Mouse (Mus musculus): ENCODE measurements around the gene Deup1. TPM values are rescaled to one million over a fixed set of nuclear protein-coding genes. Genes with fewer than 3 reads are reported as not detected.

The Deup1 gene
- polyA plus RNA-seq, 1 experiment from 2014 or later = 0.08 TPM

DNA sequence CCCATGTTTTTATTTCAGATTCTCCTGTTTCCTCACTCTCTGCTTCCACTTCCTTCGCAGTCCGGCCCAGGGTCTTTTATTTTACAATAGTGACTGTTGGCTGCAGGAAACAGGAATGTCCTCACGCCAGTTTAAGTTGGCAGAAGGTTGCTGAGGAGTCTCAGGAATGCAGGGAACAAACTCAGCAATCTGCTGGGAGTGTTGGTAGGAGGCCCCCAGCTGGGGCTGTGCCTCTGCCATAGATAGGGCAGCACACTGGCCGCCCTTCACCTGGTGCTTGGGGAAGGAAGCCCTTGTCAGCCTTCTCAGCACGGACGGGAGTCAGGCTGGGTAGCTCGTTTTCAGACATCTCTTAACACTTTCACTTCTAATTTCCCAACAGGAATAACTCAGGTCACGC is 102.5 kb downstream of the Deup1 start:
- no peak overlapping the region for H3K4me3 ChIP-seq (ENCODE audit: low read depth, low read length)
- H3K9me3 ChIP-seq (ENCODE audit: control insufficient read depth) = no peaks in the 10 kb centered on the region
- H3K9ac ChIP-seq (ENCODE audit: low read depth, low read length) = no peak overlapping the region
- TF ChIP-seq CTCF (IDR thresholded peaks at IDR 0.05; ENCODE audit: low read depth) = no peak
- H3K36me3 ChIP-seq (ENCODE audit: control insufficient read depth, insufficient read depth) = no peaks in the 10 kb centered on the region
- WGBS = 35% methylated on average over 8 of the region's 8 CpGs
- no peak for ATAC-seq
- no peak overlapping the region for H3K27ac ChIP-seq (ENCODE audit: low read depth, low read length)
- no peaks in the 10 kb centered on the region for H3K27me3 ChIP-seq (replicated peaks; ENCODE audit: control insufficient read depth, insufficient read depth, low read length)
- no peak overlapping the region; the same call in 1 of the 2 replicates for H3K4me2 ChIP-seq (replicated peaks; ENCODE audit: low read depth)
- H3K4me1 ChIP-seq (replicated peaks; ENCODE audit: control insufficient read depth, insufficient read depth, low read length) = peaks cover 16% of the 10 kb centered on the region

DNA sequence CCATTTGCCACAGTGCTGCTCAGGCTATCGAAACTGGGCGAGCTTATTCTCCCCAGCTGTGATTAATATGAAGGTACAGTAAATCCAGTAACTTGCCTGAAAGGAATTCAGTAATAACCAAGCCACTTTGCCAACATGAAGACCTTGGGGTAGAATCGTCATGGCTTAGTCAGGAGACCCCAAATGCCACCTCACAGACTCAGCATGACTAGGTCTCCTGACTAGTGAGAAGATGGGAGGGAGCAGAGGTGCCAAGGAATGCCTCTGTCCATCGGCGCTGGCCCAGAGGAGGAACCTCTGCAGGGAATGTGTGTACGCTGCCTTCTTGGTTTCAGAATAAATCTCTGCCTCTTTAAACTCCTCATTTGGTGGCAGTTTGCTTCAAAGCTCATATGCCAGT is 104.1 kb downstream of the Deup1 start:
- 84% methylated on average over 6 of the region's 6 CpGs for WGBS

DNA sequence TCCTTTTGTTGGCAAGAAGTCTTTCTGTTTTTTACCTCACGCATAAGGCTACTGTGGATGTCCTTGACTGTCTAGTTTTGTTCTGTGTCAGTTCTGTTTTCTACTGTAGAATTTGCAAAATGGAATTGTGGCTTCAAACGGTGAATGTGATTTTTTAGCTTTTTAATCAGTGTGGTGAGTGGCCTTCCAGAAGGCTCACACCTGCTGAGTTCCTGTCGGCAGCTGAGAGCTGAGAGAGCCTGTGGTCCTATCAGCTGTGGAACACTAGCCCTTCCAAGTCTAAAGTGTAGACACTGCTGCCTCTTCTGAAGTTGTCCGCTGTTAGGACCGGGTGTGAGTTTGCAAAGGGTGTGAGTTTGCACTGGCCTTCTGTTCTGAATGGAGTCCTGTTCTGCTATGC is 104.8 kb downstream of the Deup1 start:
- no peak overlapping the region for H3K4me2 ChIP-seq (replicated peaks; ENCODE audit: low read depth)
- WGBS = 68% methylated on average over 5 of the region's 5 CpGs
- no peak for ATAC-seq
- no peaks in the 10 kb centered on the region for H3K36me3 ChIP-seq (ENCODE audit: control insufficient read depth, insufficient read depth)
- H3K4me3 ChIP-seq (ENCODE audit: low read depth, low read length) = no peak overlapping the region
- no peak overlapping the region for H3K9ac ChIP-seq (ENCODE audit: low read depth, low read length)
- no peak overlapping the region for H3K27ac ChIP-seq (ENCODE audit: low read depth, low read length)
- peaks cover 5% of the 10 kb centered on the region; the same call in 1 of the 2 replicates for H3K4me1 ChIP-seq (replicated peaks; ENCODE audit: control insufficient read depth, insufficient read depth, low read length)
- no peak for TF ChIP-seq CTCF (IDR thresholded peaks at IDR 0.05; ENCODE audit: low read depth)
- H3K9me3 ChIP-seq (ENCODE audit: control insufficient read depth) = no peaks in the 10 kb centered on the region
- no peaks in the 10 kb centered on the region for H3K27me3 ChIP-seq (replicated peaks; ENCODE audit: control insufficient read depth, insufficient read depth, low read length)

More for the DNA sequence above, 104.1 kb downstream of the Deup1 start:
- no peak overlapping the region for H3K27ac ChIP-seq (ENCODE audit: low read depth, low read length)
- H3K36me3 ChIP-seq (ENCODE audit: control insufficient read depth, insufficient read depth) = no peaks in the 10 kb centered on the region
- peaks cover 5% of the 10 kb centered on the region; the same call in 1 of the 2 replicates for H3K4me1 ChIP-seq (replicated peaks; ENCODE audit: control insufficient read depth, insufficient read depth, low read length)
- H3K9ac ChIP-seq (ENCODE audit: low read depth, low read length) = no peak overlapping the region
- TF ChIP-seq CTCF (IDR thresholded peaks at IDR 0.05; ENCODE audit: low read depth) = no peak
- ATAC-seq = no peak
- no peak overlapping the region for H3K4me2 ChIP-seq (replicated peaks; ENCODE audit: low read depth)
- no peak overlapping the region for H3K4me3 ChIP-seq (ENCODE audit: low read depth, low read length)
- H3K27me3 ChIP-seq (replicated peaks; ENCODE audit: control insufficient read depth, insufficient read depth, low read length) = no peaks in the 10 kb centered on the region
- no peaks in the 10 kb centered on the region for H3K9me3 ChIP-seq (ENCODE audit: control insufficient read depth)

DNA sequence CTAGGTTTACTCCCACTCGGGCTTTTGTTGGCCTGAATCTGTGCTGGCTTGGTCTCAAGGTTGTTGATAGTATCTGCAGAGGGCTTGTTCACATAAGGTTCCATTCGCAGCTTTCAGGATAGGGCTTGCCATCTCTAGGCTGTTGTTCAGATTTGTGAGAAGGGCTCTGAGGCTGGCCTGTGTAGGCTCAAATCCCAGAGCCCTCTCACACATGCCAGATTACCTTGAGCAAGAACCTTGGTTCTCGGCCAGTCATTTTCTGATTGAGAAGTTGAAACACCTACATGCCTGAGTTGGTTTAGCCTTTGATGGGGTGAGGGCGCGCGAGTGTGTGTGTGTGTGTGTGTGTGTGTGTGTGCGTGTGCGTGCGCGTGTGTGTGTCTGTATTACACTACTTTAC is 105.4 kb downstream of the Deup1 start:
- 89% methylated on average over 10 of the region's 10 CpGs for WGBS
- H3K4me3 ChIP-seq (ENCODE audit: low read depth, low read length) = no peak overlapping the region
- no peak overlapping the region for H3K27ac ChIP-seq (ENCODE audit: low read depth, low read length)

DNA sequence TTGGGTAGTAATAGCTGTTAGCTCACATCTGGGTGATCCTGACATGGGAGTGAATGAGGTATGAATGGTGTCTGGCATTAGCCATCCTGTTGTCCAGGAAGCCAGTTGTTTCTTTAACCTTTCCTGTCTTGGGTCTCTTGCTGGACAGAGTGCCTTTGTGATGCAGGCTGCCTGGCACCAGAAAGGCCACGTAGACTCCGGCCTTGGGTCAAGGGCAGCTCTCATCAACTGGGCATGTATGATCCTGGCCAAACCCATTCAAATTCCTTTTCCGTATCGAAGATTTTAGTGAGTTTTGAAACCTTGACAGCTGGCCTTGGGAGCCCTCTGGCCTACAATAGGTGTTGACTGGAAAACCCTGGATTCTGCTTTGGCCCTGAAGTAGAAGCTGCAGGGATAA is 109.8 kb downstream of the Deup1 start:
- no peak for TF ChIP-seq CTCF (IDR thresholded peaks at IDR 0.05; ENCODE audit: low read depth)
- Histone ChIP-seq H3K9me3 (ENCODE audit: control insufficient read depth) (no peaks in the 10 kb centered on the region), H3K27me3 (replicated peaks; ENCODE audit: control insufficient read depth, insufficient read depth, low read length) (no peaks in the 10 kb centered on the region), H3K9ac (ENCODE audit: low read depth, low read length) (no peak overlapping the region), H3K4me1 (replicated peaks; ENCODE audit: control insufficient read depth, insufficient read depth, low read length) (peaks cover 13% of the 10 kb centered on the region), H3K36me3 (ENCODE audit: control insufficient read depth, insufficient read depth) (no peaks in the 10 kb centered on the region), H3K4me3 (ENCODE audit: low read depth, low read length) (no peak overlapping the region), H3K27ac (ENCODE audit: low read depth, low read length) (no peak overlapping the region), H3K4me2 (replicated peaks; ENCODE audit: low read depth) (no peak overlapping the region)
- 88% methylated on average over 4 of the region's 4 CpGs for WGBS
- ATAC-seq = no peak

More for the DNA sequence above, 105.4 kb downstream of the Deup1 start:
- H3K4me2 ChIP-seq (replicated peaks; ENCODE audit: low read depth) = no peak overlapping the region
- H3K27me3 ChIP-seq (replicated peaks; ENCODE audit: control insufficient read depth, insufficient read depth, low read length) = no peaks in the 10 kb centered on the region
- H3K9ac ChIP-seq (ENCODE audit: low read depth, low read length) = no peak overlapping the region
- no peaks in the 10 kb centered on the region for H3K36me3 ChIP-seq (ENCODE audit: control insufficient read depth, insufficient read depth)
- H3K4me1 ChIP-seq (replicated peaks; ENCODE audit: control insufficient read depth, insufficient read depth, low read length) = peaks cover 5% of the 10 kb centered on the region; the same call in 1 of the 2 replicates
- ATAC-seq = no peak
- no peaks in the 10 kb centered on the region for H3K9me3 ChIP-seq (ENCODE audit: control insufficient read depth)
- TF ChIP-seq CTCF (IDR thresholded peaks at IDR 0.05; ENCODE audit: low read depth) = no peak

DNA sequence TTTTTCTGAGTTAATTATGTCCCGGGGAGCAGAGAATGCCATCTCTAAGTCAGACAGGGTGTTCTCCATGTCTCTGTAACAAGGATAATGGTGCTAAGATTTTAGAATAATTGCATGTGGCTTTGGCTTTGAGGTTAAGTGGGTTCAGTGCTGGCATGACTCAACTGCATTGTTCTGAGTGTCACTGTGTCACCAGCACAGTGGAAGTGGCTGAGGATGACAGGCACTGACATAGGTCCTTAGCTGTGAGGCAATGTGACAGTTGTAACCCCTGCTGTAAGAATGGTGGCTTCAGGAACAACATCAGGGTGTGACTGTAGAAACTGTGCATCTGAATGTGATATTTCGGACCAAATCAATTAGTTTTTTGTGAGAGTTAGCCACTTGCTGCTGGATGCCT is 111.7 kb downstream of the Deup1 start:
- Histone ChIP-seq H3K27ac (ENCODE audit: low read depth, low read length) (no peak overlapping the region), H3K36me3 (ENCODE audit: control insufficient read depth, insufficient read depth) (no peaks in the 10 kb centered on the region), H3K9ac (ENCODE audit: low read depth, low read length) (no peak overlapping the region), H3K4me2 (replicated peaks; ENCODE audit: low read depth) (no peak overlapping the region), H3K27me3 (replicated peaks; ENCODE audit: control insufficient read depth, insufficient read depth, low read length) (no peaks in the 10 kb centered on the region), H3K4me3 (ENCODE audit: low read depth, low read length) (no peak overlapping the region), H3K9me3 (ENCODE audit: control insufficient read depth) (no peaks in the 10 kb centered on the region), H3K4me1 (replicated peaks; ENCODE audit: control insufficient read depth, insufficient read depth, low read length) (peaks cover 13% of the 10 kb centered on the region)
- 81% methylated on average over 2 of the region's 2 CpGs for WGBS
- no peak for TF ChIP-seq CTCF (IDR thresholded peaks at IDR 0.05; ENCODE audit: low read depth)
- ATAC-seq = no peak

DNA sequence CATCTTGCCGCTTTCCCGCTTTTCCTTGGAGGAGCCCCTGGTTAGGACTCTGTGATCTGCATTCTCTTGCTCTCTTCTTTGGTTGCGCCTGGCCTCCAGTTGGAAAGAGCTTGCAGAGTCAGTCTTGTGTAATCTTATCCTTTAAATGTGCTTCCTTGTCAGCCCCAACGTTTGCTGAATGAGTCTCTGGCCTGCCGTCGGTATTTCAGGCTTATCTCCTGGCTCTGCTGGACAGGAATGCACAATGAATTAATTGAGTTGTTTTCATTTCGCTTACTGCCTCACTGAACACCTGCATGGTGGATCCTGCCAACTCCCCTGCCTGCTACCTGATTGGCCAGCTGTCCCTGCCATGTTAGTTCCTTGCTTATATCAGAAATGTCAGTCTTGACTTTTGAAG is 114.8 kb downstream of the Deup1 start:
- peaks cover 13% of the 10 kb centered on the region for H3K4me1 ChIP-seq (replicated peaks; ENCODE audit: control insufficient read depth, insufficient read depth, low read length)
- H3K4me2 ChIP-seq (replicated peaks; ENCODE audit: low read depth) = no peak overlapping the region
- H3K36me3 ChIP-seq (ENCODE audit: control insufficient read depth, insufficient read depth) = no peaks in the 10 kb centered on the region
- no peak overlapping the region for H3K4me3 ChIP-seq (ENCODE audit: low read depth, low read length)
- TF ChIP-seq CTCF (IDR thresholded peaks at IDR 0.05; ENCODE audit: low read depth) = no peak
- ATAC-seq = peak; percentile 23
- H3K27ac ChIP-seq (ENCODE audit: low read depth, low read length) = peak overlapping the region; percentile 46; the same call in 1 of the 2 replicates
- no peak overlapping the region for H3K9ac ChIP-seq (ENCODE audit: low read depth, low read length)
- no peaks in the 10 kb centered on the region for H3K9me3 ChIP-seq (ENCODE audit: control insufficient read depth)
- WGBS = 37% methylated on average over 7 of the region's 7 CpGs
- no peaks in the 10 kb centered on the region for H3K27me3 ChIP-seq (replicated peaks; ENCODE audit: control insufficient read depth, insufficient read depth, low read length)

Measured in intestine, postnatal 0 days (tissue).